Mouse (Mus musculus) left cerebral cortex, adult 18-20 months (tissue): ENCODE results near the gene Daam2. TPM values are rescaled to one million over a fixed set of nuclear protein-coding genes. Genes with fewer than 3 reads are reported as not detected.

Experiments used
- DNase-seq, 2 experiments: peaks; one replicate each; pipeline ENCODE4 v3.0.0; 2021 to 2022; ENCODE audit warnings: low spot score in 2 of 2, mixed read lengths in 1 of 2
- long read RNA-seq, 2 experiments: library from polyadenylated mRNA; stranded (forward); transcript quantifications; one replicate each; pipeline ENCODE4 v2.0.0; 2021
- total RNA-seq, 2 experiments: library from RNA; stranded (reverse); gene quantifications; 2 replicates each; pipeline ENCODE4 v1.2.3; 2021

Gene Daam2
- 10 to 100 TPM; 40.7 to 45.9 TPM for total RNA-seq
- long read RNA-seq, experiment 1, partial matches to known transcripts = 6 of 27 reads
- long read RNA-seq, experiment 1, other reads (novel, unspliced or antisense) = 21 of 27 reads
- long read RNA-seq, experiment 2, partial matches to known transcripts = 6 of 14 reads
- long read RNA-seq, experiment 2, other reads (novel, unspliced or antisense) = 8 of 14 reads

GRCm38 (mm10) chr17:49563830-49564470 is at the start of gene Daam2:
Daam2 (minus strand) TSS chr17:49564343.
- peak; percentile 69 to 81 for DNase-seq

- DNase-seq = no peak
Measured at GRCm38 (mm10) chr17:49610296-49610695, 46.2 kb upstream of the Daam2 start.

- DNase-seq = no peak
Measured at GRCm38 (mm10) chr17:49607351-49608027, 43.3 kb upstream of the Daam2 start.

GRCm38 (mm10) chr17:49605397-49605796 is 41.3 kb upstream of the Daam2 start:
- no peak for DNase-seq

GRCm38 (mm10) chr17:49590051-49590450 is 25.9 kb upstream of the Daam2 start:
- peak in 1 of 2 experiments; percentile 9 for DNase-seq

- no peak for DNase-seq
Measured at GRCm38 (mm10) chr17:49582471-49582870, 18.3 kb upstream of the Daam2 start.

- no peak for DNase-seq
Measured at GRCm38 (mm10) chr17:49577321-49577720, 13.2 kb upstream of the Daam2 start.

GRCm38 (mm10) chr17:49568717-49569116 is 4.6 kb upstream of the Daam2 start:
- no peak for DNase-seq

GRCm38 (mm10) chr17:49564489-49564888 is 346 bp upstream of the Daam2 start:
- no peak for DNase-seq

GRCm38 (mm10) chr17:49563416-49563780 is 745 bp downstream of the Daam2 start:
- no peak for DNase-seq

GRCm38 (mm10) chr17:49562701-49563415 is 1.3 kb downstream of the Daam2 start:
- DNase-seq = no peak

- DNase-seq = no peak
Measured at GRCm38 (mm10) chr17:49561985-49562384, 2.2 kb downstream of the Daam2 start.

- no peak for DNase-seq
Measured at GRCm38 (mm10) chr17:49559786-49560289, 4.3 kb downstream of the Daam2 start.

- DNase-seq = no peak
Measured at GRCm38 (mm10) chr17:49556169-49556568, 8.0 kb downstream of the Daam2 start.

- DNase-seq = no peak
Measured at GRCm38 (mm10) chr17:49551991-49552390, 12.2 kb downstream of the Daam2 start.

- no peak for DNase-seq
Measured at GRCm38 (mm10) chr17:49551465-49551864, 12.7 kb downstream of the Daam2 start.

- DNase-seq = no peak
Measured at GRCm38 (mm10) chr17:49545997-49546396, 18.1 kb downstream of the Daam2 start.

- DNase-seq = no peak
Measured at GRCm38 (mm10) chr17:49545424-49545823, 18.7 kb downstream of the Daam2 start.

GRCm38 (mm10) chr17:49544561-49544960 is 19.6 kb downstream of the Daam2 start:
- DNase-seq = no peak

- no peak for DNase-seq
Measured at GRCm38 (mm10) chr17:49540706-49541105, 23.4 kb downstream of the Daam2 start.

- peak; percentile 31 to 45 for DNase-seq
Measured at GRCm38 (mm10) chr17:49539204-49539603, 24.9 kb downstream of the Daam2 start.

- no peak for DNase-seq
Measured at GRCm38 (mm10) chr17:49535580-49535979, 28.6 kb downstream of the Daam2 start.
